Mouse (Mus musculus): ENCODE data around the gene Socs1. TPM values are rescaled to one million over a fixed set of nuclear protein-coding genes. Genes with fewer than 3 reads are reported as not detected.

The Socs1 gene
- total RNA-seq, 2 experiments from 2014 or later, result 1.1 to 1.3 TPM

DNA sequence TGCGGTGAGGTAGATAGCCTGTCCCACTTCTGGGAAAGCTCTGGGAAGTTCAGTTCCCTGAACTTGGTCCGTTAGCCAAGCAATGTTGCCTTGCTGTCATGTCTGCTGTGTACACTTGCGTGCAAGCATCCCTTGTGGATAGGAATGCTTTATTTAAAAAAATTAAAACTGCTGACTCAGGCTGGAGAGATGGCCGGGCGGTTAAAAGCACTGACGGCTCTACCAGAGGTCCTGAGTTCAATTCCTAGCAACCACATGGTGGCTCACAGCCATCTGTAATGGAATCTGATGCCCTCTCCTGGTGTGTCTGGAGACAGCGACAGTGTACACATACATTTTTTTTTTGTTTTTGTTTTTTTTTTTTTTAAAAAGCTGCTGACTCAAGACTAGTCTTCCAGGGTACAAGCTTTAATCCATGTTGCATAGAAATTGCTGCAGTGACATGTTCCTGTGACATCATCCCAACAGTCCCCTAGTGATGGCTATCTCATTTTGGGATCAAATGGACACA is 2.3 kb upstream of the Socs1 start:
- no peak for DNase-seq (ENCODE audit: low spot score in 2 of 2)

DNA sequence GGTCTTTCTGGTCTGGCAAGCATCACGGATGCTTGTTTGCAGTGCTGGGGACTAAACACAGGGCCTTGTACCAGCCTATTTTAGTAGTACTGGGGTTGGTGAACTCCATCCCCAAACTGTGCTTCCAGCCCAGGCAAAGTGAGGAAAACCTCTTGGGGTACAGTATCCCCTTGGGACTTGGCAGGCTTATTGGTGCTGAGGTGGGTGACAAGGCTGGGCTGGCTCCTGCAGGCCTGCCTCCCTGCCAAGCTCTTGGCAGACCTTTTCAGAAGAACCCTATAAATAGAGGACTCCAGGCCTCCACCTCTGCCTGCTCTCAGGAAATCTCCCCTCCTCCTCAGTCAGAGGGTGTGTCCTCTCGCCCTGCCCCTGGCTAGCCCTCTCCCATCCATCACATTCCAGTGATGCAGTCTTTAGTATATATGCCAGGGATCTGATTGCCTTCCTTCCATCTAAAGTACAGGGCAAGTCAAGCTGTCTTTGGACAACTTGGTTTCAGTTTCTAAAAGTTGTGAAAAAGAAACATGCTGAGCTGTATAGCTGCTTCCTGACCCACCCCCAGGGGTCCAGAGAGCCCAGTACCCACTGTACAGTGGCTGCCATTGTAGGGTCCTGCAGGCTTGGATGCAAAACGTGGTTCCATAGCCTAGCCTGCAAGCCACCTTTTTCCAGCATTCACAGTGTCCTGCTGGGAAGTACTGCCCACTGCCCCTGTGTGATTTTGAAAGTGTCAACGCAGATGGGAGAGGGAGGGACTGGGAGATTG is 1.6 kb upstream of the Socs1 start:
- no peak for DNase-seq (ENCODE audit: low spot score in 2 of 2)

- peak; percentile 76 to 84 for DNase-seq (ENCODE audit: low spot score in 2 of 2)
These were observed 952 bp upstream of the Socs1 start for GRCm38 (mm10) chr16:10786288-10786687.

DNA sequence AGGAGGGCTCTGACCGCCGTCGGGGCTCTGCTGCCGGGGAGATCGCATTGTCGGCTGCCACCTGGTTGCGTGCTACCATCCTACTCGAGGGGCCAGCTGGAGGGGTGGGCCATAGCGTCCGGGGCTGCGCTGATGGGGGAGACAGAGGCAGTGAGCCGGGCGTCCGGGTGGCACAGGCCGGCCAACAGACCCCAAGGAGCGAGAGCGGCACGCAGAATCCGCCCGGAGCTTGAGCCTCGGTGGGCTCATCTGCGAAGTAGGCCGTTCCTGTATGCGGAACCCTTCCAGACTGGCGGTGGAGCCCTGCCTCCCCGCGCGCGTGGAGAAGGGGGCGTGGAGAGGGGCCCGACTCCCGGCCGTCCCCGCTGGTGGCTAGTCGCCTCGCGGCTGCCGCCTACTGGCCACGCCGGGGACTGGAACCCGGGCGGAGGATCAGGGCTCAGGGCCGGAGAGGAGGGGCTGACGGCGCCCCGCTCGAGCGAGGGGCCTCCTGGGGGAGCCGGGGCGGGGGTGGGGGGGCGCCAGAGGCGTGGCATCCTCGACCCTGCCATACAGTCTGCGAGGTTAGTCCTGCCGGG is 454 bp downstream of the Socs1 start:
- DNase-seq (ENCODE audit: low spot score in 2 of 2), result peak; percentile 89 to 91

- DNase-seq (ENCODE audit: low spot score in 2 of 2), result peak; percentile 16 to 25
These were observed 1.2 kb downstream of the Socs1 start for GRCm38 (mm10) chr16:10783883-10784792.

DNA sequence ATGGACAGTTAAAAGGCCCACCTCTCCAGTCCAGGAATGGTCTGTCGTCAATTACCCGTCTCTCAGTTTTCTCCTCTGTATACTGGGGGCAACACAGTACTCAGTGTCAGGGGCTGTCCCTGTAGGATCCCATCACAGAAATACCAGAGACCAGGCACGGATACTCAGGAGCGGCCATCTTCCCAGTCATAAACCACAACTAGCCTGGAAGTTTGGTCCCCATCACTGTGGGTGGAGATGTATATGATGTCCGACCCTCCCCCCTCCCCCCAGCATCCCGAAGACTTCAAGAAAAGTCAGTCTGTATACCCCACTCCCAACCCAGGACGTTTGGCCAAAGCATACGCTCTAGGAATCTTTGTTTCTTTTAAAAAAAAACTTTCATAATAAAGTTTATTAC is 1.9 kb downstream of the Socs1 start:
- DNase-seq (ENCODE audit: low spot score in 2 of 2), result no peak

DNA sequence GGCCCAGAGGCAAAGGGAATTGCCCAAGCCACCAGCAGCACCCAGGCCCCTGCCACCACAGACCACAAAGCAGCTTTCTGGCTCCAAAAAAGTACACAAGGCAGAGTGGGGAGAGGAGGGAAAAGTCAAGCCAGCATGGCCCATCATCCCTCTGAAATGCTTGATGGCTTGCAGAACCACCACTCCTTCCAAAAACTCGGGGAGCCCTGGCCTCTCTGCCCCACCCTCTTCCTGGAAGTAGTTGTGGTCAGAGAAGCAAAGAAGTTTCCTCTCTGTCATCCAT is 2.2 kb downstream of the Socs1 start:
- no peak for DNase-seq (ENCODE audit: low spot score in 2 of 2)

- no peak for DNase-seq (ENCODE audit: low spot score in 2 of 2)
These were observed 2.8 kb downstream of the Socs1 start for GRCm38 (mm10) chr16:10782377-10783151.

- DNase-seq (ENCODE audit: low spot score in 2 of 2), result no peak
These were observed 3.4 kb downstream of the Socs1 start for GRCm38 (mm10) chr16:10781862-10782371.

- DNase-seq (ENCODE audit: low spot score in 2 of 2), result no peak
These were observed 4.7 kb downstream of the Socs1 start for GRCm38 (mm10) chr16:10780631-10781120.

- DNase-seq (ENCODE audit: low spot score in 2 of 2), result no peak
These were observed 7.7 kb downstream of the Socs1 start for GRCm38 (mm10) chr16:10777579-10778160.

DNA sequence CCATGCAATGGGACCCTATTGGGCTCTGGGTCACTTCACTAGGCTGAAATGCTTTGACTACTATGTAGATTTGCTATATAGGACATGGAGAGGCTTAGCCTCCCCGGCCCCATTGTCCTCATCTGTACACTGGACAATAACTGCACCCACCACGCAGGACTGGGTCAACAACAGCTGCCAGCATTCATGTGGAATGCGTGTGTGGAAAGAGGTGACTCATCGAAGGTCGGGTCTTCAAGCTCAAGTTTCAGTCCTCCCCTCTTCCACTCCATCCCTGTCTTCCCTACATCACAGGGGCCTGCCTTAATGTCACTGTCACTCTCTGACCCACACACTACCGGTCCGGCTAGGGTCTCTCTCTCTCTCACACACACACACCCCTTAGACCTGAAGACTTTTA is 9.0 kb downstream of the Socs1 start:
- no peak for DNase-seq (ENCODE audit: low spot score in 2 of 2)

- no peak for DNase-seq (ENCODE audit: low spot score in 2 of 2)
These were observed 10.6 kb downstream of the Socs1 start for GRCm38 (mm10) chr16:10774726-10775125.

- DNase-seq (ENCODE audit: low spot score in 2 of 2), result no peak
These were observed 11.8 kb downstream of the Socs1 start for GRCm38 (mm10) chr16:10773543-10773942.

GRCm38 (mm10) chr16:10771769-10772510 is 13.4 kb downstream of the Socs1 start:
- DNase-seq (ENCODE audit: low spot score in 2 of 2), result no peak

GRCm38 (mm10) chr16:10770531-10771325 is 14.6 kb downstream of the Socs1 start:
- DNase-seq (ENCODE audit: low spot score in 2 of 2), result no peak

DNA sequence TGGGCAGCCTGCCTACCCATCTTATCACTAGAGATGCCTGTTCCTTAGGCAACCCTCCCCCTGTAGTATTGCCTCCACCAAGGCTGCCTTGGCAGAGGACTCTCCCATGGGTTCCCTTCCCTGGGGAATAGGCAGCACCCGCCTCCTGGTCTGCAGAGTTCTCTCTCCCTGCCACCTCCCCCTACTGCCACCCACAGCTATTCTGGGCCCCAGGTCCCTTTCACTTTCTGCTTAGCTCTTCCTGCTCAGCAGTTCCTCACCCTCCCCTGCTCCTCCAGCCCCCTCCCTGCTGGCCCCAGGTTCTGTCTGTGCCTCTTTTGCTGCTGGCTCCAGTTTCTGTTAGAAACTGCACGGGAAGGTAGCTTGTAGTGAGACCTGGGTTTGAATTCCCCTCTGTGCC is 15.7 kb downstream of the Socs1 start:
- no peak for DNase-seq (ENCODE audit: low spot score in 2 of 2)

DNA sequence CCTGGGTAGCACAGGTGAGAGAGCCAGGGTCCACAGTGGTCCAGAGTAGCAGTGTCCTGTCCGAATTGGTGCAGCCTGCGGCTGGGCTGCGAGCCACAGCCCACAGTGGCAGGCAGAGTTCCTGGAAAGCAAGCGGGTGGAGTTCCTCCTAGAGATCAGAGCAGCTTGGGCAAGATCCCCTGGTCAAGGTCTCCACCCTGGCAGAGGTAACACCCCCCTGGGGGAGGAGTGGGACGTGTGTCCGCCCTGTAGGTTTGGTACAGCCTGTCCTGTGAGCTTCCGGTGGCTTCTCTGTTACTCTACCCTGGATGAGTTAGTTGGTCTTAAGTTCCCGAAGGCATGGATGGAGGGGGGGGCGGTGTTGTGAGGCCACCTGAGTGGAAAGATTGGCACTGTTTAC is 16.5 kb downstream of the Socs1 start:
- DNase-seq (ENCODE audit: low spot score in 2 of 2), result no peak

DNA sequence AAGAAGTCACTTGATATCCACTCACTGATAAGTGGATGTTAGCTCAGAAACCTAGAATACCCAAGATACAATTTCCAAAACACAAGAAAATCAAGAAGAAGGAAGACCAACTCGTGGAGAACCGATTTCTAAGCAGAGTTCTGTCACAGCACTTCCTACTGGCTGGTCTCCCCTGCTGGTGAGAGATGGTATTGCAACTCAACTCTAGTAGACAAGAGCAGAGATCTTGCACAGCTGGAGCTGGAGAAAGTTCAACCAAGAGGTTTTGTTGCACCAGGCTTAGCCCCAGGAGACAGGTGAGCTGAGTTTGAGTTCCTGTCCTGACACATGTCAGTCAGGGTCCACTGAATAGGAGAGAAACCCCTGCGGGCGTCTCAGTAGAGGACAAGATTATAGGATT is 18.2 kb downstream of the Socs1 start:
- peak; percentile 21 to 64 for DNase-seq (ENCODE audit: low spot score in 2 of 2)
